29 mouse cellular contexts compared by ENCODE assay signal in the genomic region with DNA sequence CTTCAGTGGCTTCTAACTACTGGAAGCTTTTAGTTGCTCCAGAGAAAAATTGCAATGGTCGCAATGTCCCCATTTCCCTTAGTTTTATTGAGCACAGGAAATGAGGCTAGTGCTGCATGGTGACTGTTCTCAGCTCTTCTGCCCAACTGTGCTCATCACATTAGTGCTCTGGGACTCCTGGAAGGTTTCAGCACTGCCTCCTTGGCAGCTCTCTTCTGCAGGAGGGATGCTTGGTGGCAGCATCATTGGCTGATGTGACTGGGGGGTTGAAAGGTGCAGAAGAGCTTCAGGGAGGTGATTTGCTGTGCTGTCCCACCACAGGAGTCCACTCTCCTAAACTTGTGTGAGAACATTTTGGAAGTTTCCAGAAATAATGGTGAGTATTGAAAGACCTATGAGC.
"Had no signal": no experiment of that assay in that cellular context is flagged by ENCODE, and none has a peak within 500 bp of the region (broad histone marks: within the 10 kb centered on the region; RNA-seq: fewer than 3 reads in every experiment).

No protein-coding gene starts in this region.

- DNase-seq: heart, postnatal 10 days; heart, postnatal 14 days; heart, postnatal 36 days; kidney, adult 11 months; kidney, adult 18-20 months; kidney, adult 2 months; kidney, adult 8-10 months; kidney, adult 9 months; kidney, postnatal 10 days; kidney, postnatal 14 days; kidney, postnatal 25 days; kidney, postnatal 36 days; kidney, postnatal 4 days; layer of hippocampus, adult 9-11 months; layer of hippocampus, postnatal 36 days had no signal

- H3K27me3 ChIP-seq: heart, embryonic 12.5 days; heart, embryonic 13.5 days; heart, embryonic 15.5 days; hindbrain, embryonic 12.5 days; hindbrain, embryonic 13.5 days; hindbrain, embryonic 15.5 days; intestine, embryonic 15.5 days; kidney, embryonic 15.5 days had no signal

- H3K9me3 ChIP-seq: heart, embryonic 12.5 days; heart, embryonic 13.5 days; heart, embryonic 15.5 days; hindbrain, embryonic 10.5 days; hindbrain, embryonic 12.5 days; hindbrain, embryonic 13.5 days; hindbrain, embryonic 15.5 days; intestine, embryonic 15.5 days; kidney, embryonic 15.5 days had no signal

- H3K4me3 ChIP-seq: heart, embryonic 12.5 days; heart, embryonic 13.5 days; heart, embryonic 15.5 days; hindbrain, embryonic 10.5 days; hindbrain, embryonic 12.5 days; hindbrain, embryonic 13.5 days; hindbrain, embryonic 15.5 days; intestine, embryonic 15.5 days; kidney, embryonic 15.5 days; layer of hippocampus, adult 2 months; left cerebral cortex, adult 2 months had no signal

- H3K27ac ChIP-seq: heart, embryonic 13.5 days; heart, embryonic 15.5 days; hindbrain, embryonic 10.5 days; hindbrain, embryonic 12.5 days; hindbrain, embryonic 13.5 days; hindbrain, embryonic 14.5 days; hindbrain, embryonic 15.5 days; hindbrain, postnatal 0 days; intestine, embryonic 15.5 days; kidney, embryonic 15.5 days; kidney, postnatal 0 days; layer of hippocampus, adult 2 months; left cerebral cortex, adult 2 months had no signal

- H3K4me1 ChIP-seq: heart, embryonic 12.5 days; heart, embryonic 13.5 days; heart, embryonic 15.5 days; hindbrain, embryonic 10.5 days; hindbrain, embryonic 12.5 days; hindbrain, embryonic 13.5 days; hindbrain, embryonic 15.5 days; intestine, embryonic 15.5 days; kidney, embryonic 15.5 days had no signal

- H3K36me3 ChIP-seq: heart, embryonic 12.5 days; heart, embryonic 13.5 days; heart, embryonic 15.5 days; hindbrain, embryonic 10.5 days; hindbrain, embryonic 12.5 days; hindbrain, embryonic 13.5 days; hindbrain, embryonic 15.5 days; intestine, embryonic 15.5 days; kidney, embryonic 15.5 days had no signal
